Mouse (Mus musculus): ENCODE measurements around the gene Sdcbp2.
"Not testable (repeated sequence)": the region's sequence is repeated elsewhere in the genome, so short reads cannot be mapped to it uniquely, and the experiment has no call there.

The Sdcbp2 gene

GRCm38 (mm10) chr2:151573667-151574066 lies 1.2 kb downstream of the Sdcbp2 start:
- no peak for DNase-seq

GRCm38 (mm10) chr2:151574607-151575006 lies 2.2 kb downstream of the Sdcbp2 start:
- DNase-seq, result no peak

GRCm38 (mm10) chr2:151575119-151575698 lies 2.8 kb downstream of the Sdcbp2 start:
- DNase-seq, result peak; percentile 73 to 74

DNA sequence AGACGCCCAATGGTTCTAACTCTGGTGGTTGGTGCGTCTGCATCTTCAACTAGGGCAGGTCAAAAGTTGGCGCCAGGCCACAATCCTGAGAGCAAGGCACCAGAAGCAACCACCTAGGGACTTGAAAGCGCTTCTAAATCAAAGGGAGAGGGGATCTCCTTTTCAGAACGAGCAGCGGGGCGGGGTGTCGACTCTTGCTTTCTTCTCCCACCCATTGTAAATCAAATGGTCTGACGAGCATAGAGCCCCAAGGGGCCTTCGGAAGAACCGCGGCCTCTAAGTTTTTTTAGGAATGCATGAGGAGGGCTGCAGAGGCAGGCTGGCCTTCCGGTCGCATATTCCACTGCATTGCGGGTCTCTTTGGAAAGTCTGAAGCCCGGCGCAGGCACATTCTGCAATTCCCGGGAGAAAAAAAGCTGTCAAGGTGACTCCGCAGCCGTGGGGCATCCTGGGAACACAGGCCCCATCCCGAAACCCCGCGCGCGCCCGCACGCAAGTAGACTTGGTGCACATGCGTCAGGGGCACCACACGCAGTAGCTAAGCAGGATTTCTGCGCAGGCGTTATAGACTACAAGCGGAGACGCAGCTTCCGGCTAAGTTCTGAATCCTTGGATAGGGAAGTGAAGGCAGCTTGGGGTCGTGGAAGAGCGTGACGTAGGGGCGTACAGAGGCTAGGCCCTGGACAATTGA lies 3.4 kb downstream of the Sdcbp2 start:
- DNase-seq, result peak; percentile 91 to 92

DNA sequence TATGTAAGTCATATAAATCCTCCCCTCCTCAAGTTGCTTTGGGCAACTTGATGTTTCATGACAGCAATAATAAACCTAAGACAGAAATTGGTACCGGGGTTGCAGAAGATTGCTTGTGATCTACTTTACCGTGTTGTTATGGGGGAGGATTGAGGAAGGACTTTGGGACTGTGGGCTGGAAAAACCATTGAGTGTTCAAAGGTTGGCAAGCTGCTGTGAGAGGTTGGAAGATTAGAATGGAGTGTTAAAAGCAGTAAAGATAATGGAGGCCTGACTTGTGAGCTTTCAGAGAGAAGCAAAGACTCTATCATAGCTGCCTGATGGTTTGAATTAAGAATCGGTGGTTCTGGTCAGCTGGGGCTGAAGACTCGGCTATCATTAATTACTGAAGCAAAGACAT lies 6.8 kb downstream of the Sdcbp2 start:
- DNase-seq, result no peak

GRCm38 (mm10) chr2:151580945-151581344 lies 8.5 kb downstream of the Sdcbp2 start:
- no peak for DNase-seq

DNA sequence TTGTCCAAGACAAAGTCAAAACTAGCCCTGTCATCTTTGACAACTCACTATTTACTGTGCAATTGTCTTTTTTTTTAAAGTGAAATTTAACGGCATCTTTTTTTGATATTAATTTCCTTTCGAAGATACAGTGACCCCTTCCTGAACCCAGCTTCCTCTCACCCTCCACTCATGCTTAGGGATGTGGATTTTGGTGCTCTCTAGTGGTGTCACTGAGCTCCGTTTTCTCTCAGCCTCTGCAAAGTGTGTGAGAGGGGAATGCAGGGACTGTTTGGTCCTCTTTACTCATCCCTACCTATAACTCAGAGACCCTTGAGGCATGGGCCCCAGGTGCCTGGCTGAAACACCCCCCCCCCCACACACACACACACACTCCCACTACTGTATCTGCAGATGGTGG lies 13.5 kb downstream of the Sdcbp2 start:
- no peak for DNase-seq

GRCm38 (mm10) chr2:151586807-151587206 lies 14.4 kb downstream of the Sdcbp2 start:
- DNase-seq, result no peak

DNA sequence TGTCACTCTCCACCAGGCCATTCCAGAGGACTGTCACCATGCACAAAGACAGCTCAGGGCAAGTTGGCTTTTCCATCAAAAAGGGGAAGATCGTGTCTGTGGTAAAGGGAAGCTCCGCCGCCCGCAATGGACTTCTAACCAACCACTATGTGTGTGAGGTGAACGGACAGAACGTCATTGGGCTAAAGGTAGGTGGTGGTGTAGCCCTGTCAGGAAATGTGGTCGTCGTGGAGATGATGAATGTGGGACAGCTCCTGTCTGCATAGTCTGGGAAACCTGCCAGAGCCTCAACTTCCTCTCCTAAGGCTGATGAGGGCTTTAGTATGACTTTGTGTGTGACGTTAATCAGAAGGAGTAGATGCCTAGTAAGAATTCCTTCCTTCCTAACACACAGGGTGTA lies 14.9 kb downstream of the Sdcbp2 start:
- no peak for DNase-seq

DNA sequence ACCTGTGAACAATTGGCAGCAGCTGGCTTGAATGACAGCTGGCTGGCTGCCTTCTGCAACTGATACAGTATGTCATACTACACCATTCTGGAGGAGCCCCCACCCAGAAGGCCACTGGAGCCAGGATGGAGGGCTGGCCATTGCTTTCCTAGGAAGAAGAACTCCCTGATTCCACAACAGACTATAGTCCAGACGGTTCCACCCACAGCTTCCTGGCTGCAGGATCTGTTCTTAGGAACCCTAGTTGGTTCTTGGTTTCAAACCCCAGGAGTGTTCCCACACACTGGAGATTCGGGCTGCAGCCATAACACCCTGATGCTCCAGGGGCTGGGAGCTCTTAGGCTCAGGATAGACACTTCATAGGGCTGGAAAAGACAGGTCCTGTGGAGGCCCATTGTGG lies 25.6 kb downstream of the Sdcbp2 start:
- no peak for DNase-seq

- DNase-seq, result no peak
Measured at GRCm38 (mm10) chr2:151602106-151602505, 29.7 kb downstream of the Sdcbp2 start.

- DNase-seq, result peak in 1 of 2 experiments; percentile 32
Measured at GRCm38 (mm10) chr2:151603630-151604029, 31.2 kb downstream of the Sdcbp2 start.

- DNase-seq, result peak; percentile 66 to 68
Measured at GRCm38 (mm10) chr2:151605437-151605987, 33.1 kb downstream of the Sdcbp2 start.

GRCm38 (mm10) chr2:151608435-151608834 lies 36.0 kb downstream of the Sdcbp2 start:
- DNase-seq, result peak; percentile 86 to 88

DNA sequence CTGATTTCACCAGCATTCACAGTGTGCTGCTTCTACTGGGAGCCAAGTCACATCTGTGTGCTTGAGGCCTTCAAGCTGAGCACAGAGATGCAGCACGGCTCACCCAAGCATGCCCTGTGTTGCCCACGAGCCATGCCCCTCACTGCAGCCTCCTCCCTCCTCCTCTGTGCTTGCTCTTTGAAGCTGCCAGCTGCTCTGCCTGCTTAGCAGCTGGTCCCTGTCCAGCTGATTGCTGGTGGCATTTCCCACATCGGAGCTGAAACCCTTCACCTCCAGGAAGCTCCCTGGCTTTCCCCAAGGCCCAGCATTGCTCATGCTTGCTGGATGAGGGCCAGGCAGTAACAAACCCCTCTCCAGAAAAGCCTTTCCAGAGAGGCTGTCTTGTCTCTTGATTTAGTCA lies 37.6 kb downstream of the Sdcbp2 start:
- DNase-seq, result peak in 1 of 2 experiments; percentile 42

GRCm38 (mm10) chr2:151615779-151616178 lies 43.4 kb downstream of the Sdcbp2 start:
- not testable (repeated sequence) for DNase-seq

DNA sequence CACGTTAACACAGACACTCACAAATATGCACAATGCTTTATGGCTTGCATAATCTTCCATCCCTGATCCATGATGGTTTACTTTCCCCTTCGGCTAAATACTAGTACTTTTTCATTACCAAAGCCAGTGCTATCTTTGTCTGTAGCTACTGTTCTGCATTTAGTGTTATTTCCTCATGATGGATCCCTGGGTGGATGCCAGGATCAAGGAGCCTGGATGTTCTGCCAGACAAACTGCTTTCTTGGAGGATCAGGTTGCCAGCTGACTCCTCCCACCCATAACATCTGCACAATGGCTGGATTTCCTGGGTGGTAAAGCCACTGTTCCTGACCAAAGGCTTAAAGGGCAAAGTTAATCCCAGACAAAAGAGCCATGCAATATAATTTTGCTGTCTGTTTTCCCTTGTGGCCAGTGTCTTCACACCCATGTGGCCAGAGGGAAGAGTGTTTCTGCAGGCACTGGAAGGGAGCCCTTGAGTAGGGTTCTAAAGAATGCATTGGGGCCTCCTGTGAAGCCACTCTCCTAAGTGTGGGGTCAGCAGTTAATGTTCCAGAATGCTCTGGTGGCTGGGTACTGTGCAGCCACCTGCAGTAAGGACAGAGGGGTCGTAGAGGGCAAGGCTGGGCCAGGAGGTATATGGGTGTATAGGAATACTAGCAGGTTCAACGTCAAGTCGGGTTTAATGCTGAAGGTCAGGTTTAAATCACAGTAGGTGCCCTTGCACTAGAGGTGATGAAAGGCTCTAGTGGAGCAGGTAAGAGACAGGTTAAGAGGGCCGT lies 44.3 kb downstream of the Sdcbp2 start:
- no peak for DNase-seq

DNA sequence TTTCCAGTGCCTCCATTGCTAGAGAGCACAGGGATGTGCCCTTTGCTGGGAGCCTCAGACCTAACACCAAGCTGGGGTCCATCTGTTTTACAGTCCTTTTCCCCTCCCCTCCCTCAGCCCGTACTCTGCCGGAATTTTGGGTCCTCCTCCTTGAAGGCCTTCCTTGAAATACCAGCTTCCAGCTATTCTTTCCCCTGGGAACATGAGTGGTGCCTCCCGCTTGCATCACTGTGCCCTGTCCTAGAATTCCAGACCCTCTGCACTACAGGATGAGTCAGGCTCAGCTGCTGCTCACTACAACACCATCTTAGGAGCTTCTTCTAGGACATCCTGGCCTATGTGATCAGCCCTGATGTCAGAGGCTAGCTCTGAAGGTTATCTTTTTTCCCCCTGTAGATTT lies 51.4 kb downstream of the Sdcbp2 start:
- DNase-seq, result no peak

GRCm38 (mm10) chr2:151626296-151626695 lies 53.9 kb downstream of the Sdcbp2 start:
- no peak for DNase-seq

DNA sequence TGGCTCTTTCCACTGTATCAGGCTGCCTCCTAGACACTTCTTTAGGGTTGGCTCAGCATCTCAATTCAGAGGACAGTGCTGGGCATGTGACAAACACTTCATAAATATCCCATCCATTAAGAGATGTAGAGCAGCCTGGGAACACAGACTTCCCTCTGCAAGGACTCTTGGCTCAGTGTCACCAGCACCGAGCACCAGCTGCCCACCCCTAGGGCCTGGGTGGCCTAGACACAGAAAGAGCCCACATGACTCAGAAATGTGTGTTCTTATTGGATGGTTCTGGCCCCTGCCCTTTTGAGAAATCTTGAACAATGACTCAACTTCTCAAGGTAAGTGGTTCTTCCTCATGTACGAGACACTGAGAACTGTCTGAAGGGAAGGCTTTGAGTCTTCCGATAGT lies 55.6 kb downstream of the Sdcbp2 start:
- DNase-seq, result no peak

- no peak for DNase-seq
Measured at GRCm38 (mm10) chr2:151629310-151629709, 56.9 kb downstream of the Sdcbp2 start.

DNA sequence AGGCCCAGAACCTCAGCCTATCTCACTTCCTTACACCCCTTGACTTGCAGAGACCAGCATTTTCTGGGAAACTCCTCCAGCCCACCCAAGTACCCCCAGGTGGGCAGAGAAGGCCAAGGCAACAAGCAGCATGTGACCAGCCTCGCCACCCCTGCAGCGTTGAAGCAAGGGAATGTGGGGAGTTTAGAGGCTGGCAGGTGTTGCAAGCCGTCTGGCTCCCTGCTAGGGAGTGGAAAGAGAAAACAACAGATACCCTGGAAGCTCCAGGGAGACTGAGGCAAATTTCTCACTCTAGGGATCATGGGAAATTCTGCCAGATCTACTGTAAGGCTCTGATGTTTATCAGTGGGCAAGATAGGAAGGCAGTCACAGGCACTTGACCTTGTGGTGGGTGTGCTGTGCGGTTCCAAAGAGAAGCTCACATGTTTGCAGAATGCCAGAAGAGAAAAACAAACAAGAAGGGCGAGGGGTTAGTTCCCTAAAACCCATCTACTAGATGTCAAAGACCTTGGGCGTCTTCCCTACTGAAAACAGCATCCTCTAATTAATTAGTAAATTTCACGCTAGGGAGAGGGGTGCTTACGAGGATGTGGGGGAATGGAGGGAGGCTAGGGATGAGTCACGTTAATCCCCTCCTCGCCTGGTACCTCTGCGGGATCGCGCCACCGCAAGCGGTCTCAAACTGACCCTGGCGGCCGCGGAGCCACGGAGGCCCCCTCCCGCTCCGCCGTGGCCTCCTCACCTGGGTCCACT lies 59.2 kb downstream of the Sdcbp2 start:
- no peak for DNase-seq

All from cerebellum, postnatal 14 days (tissue).